Mouse (Mus musculus) olfactory bulb, adult 2 months (tissue): ENCODE measurements around the gene Ramp1.

Source experiments
- CTCF ChIP-seq: fragments of 200-500 bp; IDR thresholded peaks from 2 replicates; pipeline ENCODE4 v1.5.1; 2012; ENCODE audit warnings: low read depth, mild to moderate bottlenecking, low read length, moderate library complexity; ENCODE audit not compliant: insufficient read depth
- POLR2A ChIP-seq: fragments of 200-500 bp; IDR thresholded peaks from 2 replicates; pipeline ENCODE4 v1.6.1; 2012; ENCODE audit warnings: mild to moderate bottlenecking, low read depth, low read length, moderate library complexity; ENCODE audit not compliant: insufficient read depth

DNA sequence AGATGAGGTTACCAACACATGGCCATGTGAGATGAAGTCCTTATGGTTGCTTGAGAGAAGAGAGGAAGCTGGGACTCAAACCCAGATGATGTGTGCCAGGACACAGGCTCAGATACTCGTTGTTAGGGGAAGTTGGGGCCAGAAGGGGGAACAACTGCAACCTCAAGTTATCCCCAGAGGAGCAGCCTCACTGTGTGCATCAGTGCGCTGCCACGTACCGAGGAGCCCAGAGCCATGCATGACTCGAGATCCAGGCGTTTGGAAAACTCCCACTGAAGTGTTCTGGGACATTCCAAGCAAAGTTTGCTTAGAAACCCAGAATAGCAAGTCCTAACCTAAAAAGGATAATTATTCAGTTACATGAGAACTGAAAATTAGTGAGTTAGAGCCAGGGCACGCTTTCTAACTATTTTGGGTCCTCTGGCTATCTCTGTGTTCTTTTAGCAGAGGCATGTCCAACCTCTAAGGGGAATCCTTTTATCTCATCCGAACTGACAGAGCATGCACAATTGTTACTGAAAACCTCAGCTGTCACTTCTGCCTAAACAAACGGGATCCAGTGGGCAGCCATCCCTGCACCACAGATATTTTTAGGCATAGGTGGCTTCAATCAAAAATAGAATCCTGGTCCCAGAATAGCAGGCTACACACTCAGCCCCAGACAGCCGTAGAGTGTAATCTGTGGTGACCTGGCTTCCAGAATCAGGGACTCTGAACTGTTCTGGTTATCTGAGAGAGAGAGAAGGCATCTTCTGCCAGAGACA is 37.1 kb downstream of the Ramp1 start:
- TF ChIP-seq CTCF (no peak), POLR2A (no peak)
